Mouse (Mus musculus): ENCODE results near the gene Layn. TPM values are rescaled to one million over a fixed set of nuclear protein-coding genes. Genes with fewer than 3 reads are reported as not detected.

Layn gene
- polyA plus RNA-seq (2015; fragmentation: Nextera tagmentation; extraction: Ambion mirVana): 2.5 and 2.9 TPM in 2 replicates

- H3K9me3 ChIP-seq (ENCODE audit: control insufficient read depth, low read length): no peaks in the 10 kb centered on the region
- peak within 1 kb of the TSS; percentile 49 for H3K4me3 ChIP-seq (ENCODE audit: low read depth, low read length)
- 0% methylated on average over 14 of the region's 14 CpGs for WGBS
- H3K27ac ChIP-seq (replicated peaks): peak within 1 kb of the TSS; percentile 63
- peak; percentile 95 for ATAC-seq (ENCODE audit: low FRiP score, low TSS enrichment)
- no peaks in the 10 kb centered on the region for H3K4me1 ChIP-seq (replicated peaks; ENCODE audit: control insufficient read depth, insufficient read depth)
- no peaks in the 10 kb centered on the region for H3K36me3 ChIP-seq (ENCODE audit: control insufficient read depth, insufficient read depth, low read length)
- H3K27me3 ChIP-seq (ENCODE audit: control insufficient read depth, insufficient read depth, low read length): no peaks in the 10 kb centered on the region
- H3K4me2 ChIP-seq (replicated peaks; ENCODE audit: low read depth): peak within 1 kb of the TSS; percentile 90
- DNase-seq (ENCODE audit: low spot score): peak; percentile 82
- peak within 1 kb of the TSS; percentile 54 for H3K9ac ChIP-seq (ENCODE audit: low read length)
- peak; percentile 54 for TF ChIP-seq CTCF (IDR thresholded peaks at IDR 0.05; ENCODE audit: low read depth)
- no peak for TF ChIP-seq EP300 (optimal IDR thresholded peaks at IDR 0.05)
Measured at GRCm38 (mm10) chr9:51076979-51077315, at the start of gene Layn. Gene Layn, minus strand, starts transcription at chr9:51077094.

- H3K4me1 ChIP-seq (replicated peaks; ENCODE audit: control insufficient read depth, insufficient read depth): no peaks in the 10 kb centered on the region
- DNase-seq (ENCODE audit: low spot score) (no peak), ATAC-seq (ENCODE audit: low FRiP score, low TSS enrichment) (no peak)
- H3K9ac ChIP-seq (ENCODE audit: low read length): no peak overlapping the region
- no peak overlapping the region for H3K27ac ChIP-seq (replicated peaks)
- H3K36me3 ChIP-seq (ENCODE audit: control insufficient read depth, insufficient read depth, low read length): no peaks in the 10 kb centered on the region
- no peak overlapping the region for H3K4me2 ChIP-seq (replicated peaks; ENCODE audit: low read depth)
- WGBS: 70% methylated on average over 4 of the region's 4 CpGs
- H3K27me3 ChIP-seq (ENCODE audit: control insufficient read depth, insufficient read depth, low read length): no peaks in the 10 kb centered on the region
- TF ChIP-seq EP300 (optimal IDR thresholded peaks at IDR 0.05): no peak
- TF ChIP-seq CTCF (IDR thresholded peaks at IDR 0.05; ENCODE audit: low read depth): no peak
- H3K4me3 ChIP-seq (ENCODE audit: low read depth, low read length): no peak overlapping the region
- no peaks in the 10 kb centered on the region for H3K9me3 ChIP-seq (ENCODE audit: control insufficient read depth, low read length)
Measured at GRCm38 (mm10) chr9:51114767-51115166, 37.9 kb upstream of the Layn start.

- WGBS: 57% methylated on average over 2 of the region's 2 CpGs
- H3K27ac ChIP-seq (replicated peaks): no peak overlapping the region
- no peak for ATAC-seq (ENCODE audit: low FRiP score, low TSS enrichment)
- TF ChIP-seq CTCF (IDR thresholded peaks at IDR 0.05; ENCODE audit: low read depth): no peak
- no peaks in the 10 kb centered on the region for H3K9me3 ChIP-seq (ENCODE audit: control insufficient read depth, low read length)
- DNase-seq (ENCODE audit: low spot score): no peak
- H3K4me3 ChIP-seq (ENCODE audit: low read depth, low read length): no peak overlapping the region
- no peak overlapping the region for H3K4me2 ChIP-seq (replicated peaks; ENCODE audit: low read depth)
- H3K9ac ChIP-seq (ENCODE audit: low read length): no peak overlapping the region
- H3K36me3 ChIP-seq (ENCODE audit: control insufficient read depth, insufficient read depth, low read length): no peaks in the 10 kb centered on the region
- no peaks in the 10 kb centered on the region for H3K27me3 ChIP-seq (ENCODE audit: control insufficient read depth, insufficient read depth, low read length)
- 0 out of 2 replicates have a peak, but pooled peaks cover 6% of the 10 kb centered on the region for H3K4me1 ChIP-seq (replicated peaks; ENCODE audit: control insufficient read depth, insufficient read depth)
Measured at GRCm38 (mm10) chr9:51105751-51106150, 28.9 kb upstream of the Layn start.

GRCm38 (mm10) chr9:51103808-51104514, 27.1 kb upstream of the Layn start:
- 0 out of 2 replicates have a peak, but pooled peaks cover 6% of the 10 kb centered on the region for H3K4me1 ChIP-seq (replicated peaks; ENCODE audit: control insufficient read depth, insufficient read depth)
- no peak for TF ChIP-seq EP300 (optimal IDR thresholded peaks at IDR 0.05)
- TF ChIP-seq CTCF (IDR thresholded peaks at IDR 0.05; ENCODE audit: low read depth): no peak
- no peaks in the 10 kb centered on the region for H3K27me3 ChIP-seq (ENCODE audit: control insufficient read depth, insufficient read depth, low read length)
- H3K27ac ChIP-seq (replicated peaks): no peak overlapping the region
- DNase-seq (ENCODE audit: low spot score) (peak; percentile 55), ATAC-seq (ENCODE audit: low FRiP score, low TSS enrichment) (peak; percentile 79)
- H3K9ac ChIP-seq (ENCODE audit: low read length): peak overlapping the region; percentile 65
- peak overlapping the region; percentile 98 for H3K4me2 ChIP-seq (replicated peaks; ENCODE audit: low read depth)
- WGBS: 22% methylated on average over 18 of the region's 30 CpGs
- no peaks in the 10 kb centered on the region for H3K9me3 ChIP-seq (ENCODE audit: control insufficient read depth, low read length)
- H3K36me3 ChIP-seq (ENCODE audit: control insufficient read depth, insufficient read depth, low read length): no peaks in the 10 kb centered on the region
- H3K4me3 ChIP-seq (ENCODE audit: low read depth, low read length): peak overlapping the region; percentile 52

- H3K4me1 ChIP-seq (replicated peaks; ENCODE audit: control insufficient read depth, insufficient read depth): 0 out of 2 replicates have a peak, but pooled peaks cover 6% of the 10 kb centered on the region
- no peaks in the 10 kb centered on the region for H3K27me3 ChIP-seq (ENCODE audit: control insufficient read depth, insufficient read depth, low read length)
- TF ChIP-seq EP300 (optimal IDR thresholded peaks at IDR 0.05) (no peak), CTCF (IDR thresholded peaks at IDR 0.05; ENCODE audit: low read depth) (no peak)
- no peak overlapping the region for H3K27ac ChIP-seq (replicated peaks)
- H3K9ac ChIP-seq (ENCODE audit: low read length): peak overlapping the region; percentile 65
- WGBS: 5% methylated on average over 35 of the region's 44 CpGs
- peak overlapping the region; percentile 52 for H3K4me3 ChIP-seq (ENCODE audit: low read depth, low read length)
- no peaks in the 10 kb centered on the region for H3K9me3 ChIP-seq (ENCODE audit: control insufficient read depth, low read length)
- DNase-seq (ENCODE audit: low spot score) (peak; percentile 69), ATAC-seq (ENCODE audit: low FRiP score, low TSS enrichment) (peak; percentile 81)
- no peaks in the 10 kb centered on the region for H3K36me3 ChIP-seq (ENCODE audit: control insufficient read depth, insufficient read depth, low read length)
- peak overlapping the region; percentile 98 for H3K4me2 ChIP-seq (replicated peaks; ENCODE audit: low read depth)
Measured at GRCm38 (mm10) chr9:51102963-51103807, 26.3 kb upstream of the Layn start.

Data from stomach, postnatal 0 days (tissue).